Mouse (Mus musculus): ENCODE results near the gene Ralgapa1.

The Ralgapa1 gene

GRCm38 (mm10) chr12:55820661-55821314 is at the start of gene Ralgapa1:
Gene Ralgapa1 (minus strand): TSS chr12:55821167.
- peak; percentile 93 for DNase-seq (ENCODE audit: low read depth)

- peak; percentile 89 for DNase-seq (ENCODE audit: low read depth)
These were observed 48.8 kb upstream of the Ralgapa1 start for GRCm38 (mm10) chr12:55869622-55870322.

GRCm38 (mm10) chr12:55867738-55868137 is 46.8 kb upstream of the Ralgapa1 start:
- no peak for DNase-seq (ENCODE audit: low read depth)

- no peak for DNase-seq (ENCODE audit: low read depth)
These were observed 39.7 kb upstream of the Ralgapa1 start for GRCm38 (mm10) chr12:55860631-55861030.

GRCm38 (mm10) chr12:55859409-55860349 is 38.7 kb upstream of the Ralgapa1 start:
- no peak for DNase-seq (ENCODE audit: low read depth)

GRCm38 (mm10) chr12:55850650-55851049 is 29.7 kb upstream of the Ralgapa1 start:
- no peak for DNase-seq (ENCODE audit: low read depth)

GRCm38 (mm10) chr12:55847851-55848250 is 26.9 kb upstream of the Ralgapa1 start:
- no peak for DNase-seq (ENCODE audit: low read depth)

- DNase-seq (ENCODE audit: low read depth), result peak; percentile 68
These were observed 25.8 kb upstream of the Ralgapa1 start for GRCm38 (mm10) chr12:55846741-55847140.

GRCm38 (mm10) chr12:55837495-55837894 is 16.5 kb upstream of the Ralgapa1 start:
- no peak for DNase-seq (ENCODE audit: low read depth)

GRCm38 (mm10) chr12:55836199-55836951 is 15.4 kb upstream of the Ralgapa1 start, which contains the start of gene Brms1l:
Gene Brms1l (plus strand): TSS chr12:55836324.
- peak; percentile 100 for DNase-seq (ENCODE audit: low read depth)

GRCm38 (mm10) chr12:55835857-55836198 is 14.9 kb upstream of the Ralgapa1 start:
- no peak for DNase-seq (ENCODE audit: low read depth)

- DNase-seq (ENCODE audit: low read depth), result no peak
These were observed 13.9 kb upstream of the Ralgapa1 start for GRCm38 (mm10) chr12:55834891-55835290.

GRCm38 (mm10) chr12:55833906-55834625 is 13.1 kb upstream of the Ralgapa1 start:
- no peak for DNase-seq (ENCODE audit: low read depth)

GRCm38 (mm10) chr12:55832961-55833360 is 12.0 kb upstream of the Ralgapa1 start:
- no peak for DNase-seq (ENCODE audit: low read depth)

- DNase-seq (ENCODE audit: low read depth), result peak; percentile 82
These were observed 10.1 kb upstream of the Ralgapa1 start for GRCm38 (mm10) chr12:55831101-55831500.

GRCm38 (mm10) chr12:55825537-55825936 is 4.6 kb upstream of the Ralgapa1 start:
- no peak for DNase-seq (ENCODE audit: low read depth)

- DNase-seq (ENCODE audit: low read depth), result peak; percentile 34
These were observed 3.1 kb upstream of the Ralgapa1 start for GRCm38 (mm10) chr12:55824027-55824426.

- peak; percentile 68 for DNase-seq (ENCODE audit: low read depth)
These were observed 777 bp downstream of the Ralgapa1 start for GRCm38 (mm10) chr12:55820119-55820660.

- no peak for DNase-seq (ENCODE audit: low read depth)
These were observed 4.5 kb downstream of the Ralgapa1 start for GRCm38 (mm10) chr12:55816488-55816887.

GRCm38 (mm10) chr12:55805035-55805434 is 15.9 kb downstream of the Ralgapa1 start:
- no peak for DNase-seq (ENCODE audit: low read depth)

GRCm38 (mm10) chr12:55801131-55801530 is 19.8 kb downstream of the Ralgapa1 start:
- no peak for DNase-seq (ENCODE audit: low read depth)
